ENCODE assay signal across 15 mouse cellular contexts in the genomic region with DNA sequence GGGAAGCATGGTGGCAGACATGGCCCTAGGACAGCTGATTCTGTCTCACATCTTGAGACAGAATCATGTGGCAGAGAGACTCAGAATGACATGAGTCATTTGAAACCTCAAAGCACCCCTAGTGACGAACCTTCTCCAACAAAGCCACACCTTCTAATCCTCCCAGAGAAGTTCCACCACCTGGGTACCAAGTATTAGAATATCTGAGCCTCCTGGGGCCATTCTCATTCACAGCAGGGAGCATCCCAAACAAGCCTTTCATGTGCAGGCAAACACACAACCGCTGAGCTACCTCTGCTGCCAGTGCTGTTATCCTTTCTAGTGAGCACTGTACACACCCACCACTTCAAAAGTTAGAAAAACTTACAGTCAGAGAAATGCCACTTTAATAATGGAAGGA.
"Had no signal": no experiment of that assay in that cellular context is flagged by ENCODE, and none has a peak within 500 bp of the region (broad histone marks: within the 10 kb centered on the region; RNA-seq: fewer than 3 reads in every experiment).

No protein-coding gene starts in this region.

- H3K27me3 ChIP-seq: intestine, embryonic 15.5 days; limb, embryonic 13.5 days; liver, embryonic 15.5 days had no signal

- H3K4me3 ChIP-seq: intestine, embryonic 15.5 days; limb, embryonic 13.5 days; liver, embryonic 15.5 days had no signal

- H3K9me3 ChIP-seq: intestine, embryonic 15.5 days; limb, embryonic 13.5 days; liver, embryonic 15.5 days had no signal

- H3K27ac ChIP-seq: intestine, embryonic 15.5 days; limb, embryonic 13.5 days; liver, embryonic 15.5 days; stomach, postnatal 0 days had no signal

- H3K9ac ChIP-seq: intestine, embryonic 15.5 days; limb, embryonic 13.5 days; liver, embryonic 15.5 days had no signal

- DNase-seq: kidney, adult 11 months; kidney, adult 8-10 months; kidney, postnatal 14 days; kidney, postnatal 4 days; left cerebral cortex, postnatal 4 days; lung, adult 2 months; lung, postnatal 14 days; lung, postnatal 4 days; midbrain, embryonic 14.5 days; thymus, adult 18-20 months; thymus, postnatal 36 days had no signal

- H3K4me1 ChIP-seq: intestine, embryonic 15.5 days; limb, embryonic 13.5 days had no signal

- H3K36me3 ChIP-seq: intestine, embryonic 15.5 days had no signal
